Mouse (Mus musculus): ENCODE data around the gene Stub1. TPM values are rescaled to one million over a fixed set of nuclear protein-coding genes. Genes with fewer than 3 reads are reported as not detected.

The Stub1 gene
- polyA plus RNA-seq, 1 experiment, result 196 TPM

- peaks cover 4% of the 10 kb centered on the region for H3K79me2 ChIP-seq (ENCODE audit: control insufficient read depth, insufficient read depth)
- TF ChIP-seq TCF12 (IDR thresholded peaks at IDR 0.05; ENCODE audit: insufficient read depth, poor library complexity, severe bottlenecking), result no peak
- TF ChIP-seq E2F4 (IDR thresholded peaks at IDR 0.05; ENCODE audit: insufficient read depth), result no peak
- TF ChIP-seq USF1 (IDR thresholded peaks at IDR 0.05; ENCODE audit: low read depth), result no peak
- H3K4me3 ChIP-seq, result peak overlapping the region; percentile 75
- H3K4me2 ChIP-seq (ENCODE audit: low read depth), result peak overlapping the region; percentile 96
- H3K27me3 ChIP-seq (ENCODE audit: control insufficient read depth, insufficient read depth, insufficient read length), result no peaks in the 10 kb centered on the region
- peak overlapping the region; percentile 60 for H3ac ChIP-seq (ENCODE audit: control insufficient read depth, insufficient read length)
- no peaks in the 10 kb centered on the region for H3K36me3 ChIP-seq (ENCODE audit: control insufficient read depth, insufficient read depth)
Observed at GRCm38 (mm10) chr17:25876347-25876915, 43.2 kb upstream of the Stub1 start.

GRCm38 (mm10) chr17:25875171-25876136, 42.2 kb upstream of the Stub1 start:
- no peak for TF ChIP-seq TCF12 (IDR thresholded peaks at IDR 0.05; ENCODE audit: insufficient read depth, poor library complexity, severe bottlenecking)
- peak in 2 of 3 experiments; percentile 80 to 90 for TF ChIP-seq MYOD1 (IDR thresholded peaks at IDR 0.05; ENCODE audit: control insufficient read depth in 1 of 3, insufficient read length in 2 of 3, low read depth in 2 of 3)
- peak; percentile 54 for TF ChIP-seq SRF (IDR thresholded peaks at IDR 0.05; ENCODE audit: control insufficient read depth, insufficient read length, low read depth)
- no peak for TF ChIP-seq CEBPB (IDR thresholded peaks at IDR 0.05; ENCODE audit: insufficient read depth, poor library complexity, severe bottlenecking)
- TF ChIP-seq POLR2A (IDR thresholded peaks at IDR 0.05; ENCODE audit: insufficient read length, low read depth), result peak; percentile 97
- TF ChIP-seq MYOG (IDR thresholded peaks at IDR 0.05; ENCODE audit: control insufficient read depth in 1 of 3, insufficient read depth in 1 of 3, insufficient read length in 2 of 3, low read depth in 2 of 3), result peak in 2 of 3 experiments; percentile 81 to 84
- TF ChIP-seq POLR2AphosphoS2 (IDR thresholded peaks at IDR 0.05; ENCODE audit: insufficient read length, low read depth), result peak; percentile 95
- Histone ChIP-seq H3K27me3 (ENCODE audit: control insufficient read depth, insufficient read depth, insufficient read length) (no peaks in the 10 kb centered on the region), H3K4me3 (peak overlapping the region; percentile 75), H3K79me2 (ENCODE audit: control insufficient read depth, insufficient read depth) (peaks cover 4% of the 10 kb centered on the region), H3K4me2 (ENCODE audit: low read depth) (peak overlapping the region; percentile 96), H3ac (ENCODE audit: control insufficient read depth, insufficient read length) (peak overlapping the region; percentile 60), H3K36me3 (ENCODE audit: control insufficient read depth, insufficient read depth) (no peaks in the 10 kb centered on the region)

GRCm38 (mm10) chr17:25874721-25875170, 41.5 kb upstream of the Stub1 start, which contains the start of gene Mettl26:
Gene Mettl26 (plus strand): TSS chr17:25875074.
- H3K36me3 ChIP-seq (ENCODE audit: control insufficient read depth, insufficient read depth), result no peaks in the 10 kb centered on the region
- peak within 1 kb of the TSS; percentile 96 for H3K4me2 ChIP-seq (ENCODE audit: low read depth)
- TF ChIP-seq SRF (IDR thresholded peaks at IDR 0.05; ENCODE audit: control insufficient read depth, insufficient read length, low read depth) (no peak), POLR2AphosphoS2 (IDR thresholded peaks at IDR 0.05; ENCODE audit: insufficient read length, low read depth) (peak; percentile 55)
- H3K4me3 ChIP-seq, result peak within 1 kb of the TSS; percentile 75
- no peaks in the 10 kb centered on the region for H3K27me3 ChIP-seq (ENCODE audit: control insufficient read depth, insufficient read depth, insufficient read length)
- H3K79me2 ChIP-seq (ENCODE audit: control insufficient read depth, insufficient read depth), result peaks cover 4% of the 10 kb centered on the region
- H3ac ChIP-seq (ENCODE audit: control insufficient read depth, insufficient read length), result peak within 1 kb of the TSS; percentile 60

GRCm38 (mm10) chr17:25874148-25874720, 41.0 kb upstream of the Stub1 start:
- TF ChIP-seq REST (IDR thresholded peaks at IDR 0.05; ENCODE audit: insufficient read depth, insufficient read length) (no peak), TCF3 (IDR thresholded peaks at IDR 0.05; ENCODE audit: insufficient read length, low read depth) (no peak), MYOG (IDR thresholded peaks at IDR 0.05; ENCODE audit: control insufficient read depth in 1 of 3, insufficient read depth in 1 of 3, insufficient read length in 2 of 3, low read depth in 2 of 3) (no peak), E2F4 (IDR thresholded peaks at IDR 0.05; ENCODE audit: insufficient read depth) (no peak), CEBPB (IDR thresholded peaks at IDR 0.05; ENCODE audit: insufficient read depth, poor library complexity, severe bottlenecking) (no peak), POLR2AphosphoS2 (IDR thresholded peaks at IDR 0.05; ENCODE audit: insufficient read length, low read depth) (no peak), POLR2A (IDR thresholded peaks at IDR 0.05; ENCODE audit: insufficient read length, low read depth) (no peak)
- no peaks in the 10 kb centered on the region for H3K36me3 ChIP-seq (ENCODE audit: control insufficient read depth, insufficient read depth)
- no peaks in the 10 kb centered on the region for H3K27me3 ChIP-seq (ENCODE audit: control insufficient read depth, insufficient read depth, insufficient read length)
- H3ac ChIP-seq (ENCODE audit: control insufficient read depth, insufficient read length), result peak overlapping the region; percentile 60
- H3K79me2 ChIP-seq (ENCODE audit: control insufficient read depth, insufficient read depth), result peaks cover 4% of the 10 kb centered on the region
- peak overlapping the region; percentile 96 for H3K4me2 ChIP-seq (ENCODE audit: low read depth)
- H3K4me3 ChIP-seq, result peak overlapping the region; percentile 75

GRCm38 (mm10) chr17:25873405-25874147, 40.4 kb upstream of the Stub1 start:
- TF ChIP-seq TCF12 (IDR thresholded peaks at IDR 0.05; ENCODE audit: insufficient read depth, poor library complexity, severe bottlenecking) (no peak), CEBPB (IDR thresholded peaks at IDR 0.05; ENCODE audit: insufficient read depth, poor library complexity, severe bottlenecking) (no peak), USF1 (IDR thresholded peaks at IDR 0.05; ENCODE audit: low read depth) (no peak)
- no peaks in the 10 kb centered on the region for H3K36me3 ChIP-seq (ENCODE audit: control insufficient read depth, insufficient read depth)
- H3K4me3 ChIP-seq, result peak overlapping the region; percentile 75
- peaks cover 4% of the 10 kb centered on the region for H3K79me2 ChIP-seq (ENCODE audit: control insufficient read depth, insufficient read depth)
- H3ac ChIP-seq (ENCODE audit: control insufficient read depth, insufficient read length), result no peak overlapping the region
- H3K27me3 ChIP-seq (ENCODE audit: control insufficient read depth, insufficient read depth, insufficient read length), result no peaks in the 10 kb centered on the region
- peak overlapping the region; percentile 96 for H3K4me2 ChIP-seq (ENCODE audit: low read depth)
